Mouse (Mus musculus): ENCODE measurements around the gene Xlr4b. TPM values are rescaled to one million over a fixed set of nuclear protein-coding genes. Genes with fewer than 3 reads are reported as not detected.
A peak's percentile ranks its signal among the peaks of the same experiment; 100 is the strongest.
"Not testable (repeated sequence)": the region's sequence is repeated elsewhere in the genome, so short reads cannot be mapped to it uniquely, and the experiment has no call there.

Gene Xlr4b
- polyA plus RNA-seq, 1 experiment from 2014 or later = 0.50 TPM

DNA sequence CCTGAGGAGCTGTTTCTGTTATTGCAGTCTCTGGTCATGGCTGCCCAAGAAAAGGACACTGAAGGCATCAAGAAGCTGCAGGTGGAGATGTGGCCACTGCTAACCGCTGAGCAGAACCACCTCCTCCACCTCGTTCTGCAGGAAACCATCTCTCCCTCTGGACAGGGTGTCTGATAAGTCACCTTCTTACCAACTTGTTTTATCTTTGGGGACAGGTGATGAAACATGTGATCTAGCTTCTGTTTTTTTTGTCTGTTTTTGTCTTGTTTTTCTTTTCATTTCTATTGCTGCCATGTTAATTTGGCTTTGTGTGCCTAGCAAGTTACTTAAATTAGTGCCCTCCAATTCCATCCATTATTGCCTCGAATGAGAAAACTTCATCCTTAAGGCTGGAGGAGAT, 15.2 kb downstream of the Xlr4b start:
- Histone ChIP-seq H3K27me3 (replicated peaks; ENCODE audit: control insufficient read depth, insufficient read depth, low read length) (no peaks in the 10 kb centered on the region), H3K9ac (ENCODE audit: low read depth, low read length) (peak overlapping the region; percentile 62; the same call in 1 of the 2 replicates), H3K4me2 (replicated peaks; ENCODE audit: low read depth) (peak overlapping the region; percentile 77), H3K36me3 (ENCODE audit: control insufficient read depth, insufficient read depth) (no peaks in the 10 kb centered on the region), H3K27ac (ENCODE audit: low read depth, low read length) (no peak overlapping the region), H3K4me1 (replicated peaks; ENCODE audit: control insufficient read depth, insufficient read depth, low read length) (no peaks in the 10 kb centered on the region), H3K4me3 (ENCODE audit: low read depth, low read length) (peak overlapping the region; percentile 60), H3K9me3 (ENCODE audit: control insufficient read depth) (no peaks in the 10 kb centered on the region)
- ATAC-seq = no peak
- TF ChIP-seq CTCF (IDR thresholded peaks at IDR 0.05; ENCODE audit: low read depth) = no peak
- 28% methylated on average over 3 of the region's 3 CpGs for WGBS

DNA sequence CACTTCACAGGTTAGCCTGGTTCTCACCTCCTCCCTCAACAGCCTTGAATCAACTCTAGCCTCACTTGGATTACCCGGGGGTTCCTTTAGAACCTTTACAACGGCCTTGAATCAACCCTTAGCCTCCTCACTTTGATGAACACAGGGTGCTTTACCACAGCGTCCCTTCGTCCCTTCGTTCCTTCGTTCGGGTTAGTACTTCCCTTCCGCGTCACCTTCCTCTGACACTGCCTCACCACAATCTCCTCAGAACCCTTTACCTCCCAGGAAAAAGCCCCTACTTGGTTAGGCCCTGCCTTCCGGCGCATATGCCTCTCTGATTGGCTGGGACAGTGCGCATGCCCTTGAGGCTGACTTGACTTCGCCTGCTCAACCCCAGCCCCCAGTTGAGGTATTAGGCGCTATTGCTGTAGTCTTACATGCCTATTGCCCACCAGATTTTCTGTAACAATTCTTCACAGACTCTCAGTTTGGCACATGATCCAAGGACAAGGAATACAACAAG, 28.7 kb downstream of the Xlr4b start, which contains the start of gene Xlr4c:
Gene Xlr4c (minus strand): TSS at position 310 of the 505 bp plus-strand sequence.
- not testable (repeated sequence) for H3K36me3 ChIP-seq (ENCODE audit: control insufficient read depth, insufficient read depth); H3K4me2 ChIP-seq (replicated peaks; ENCODE audit: low read depth); ATAC-seq; H3K27ac ChIP-seq (ENCODE audit: low read depth, low read length); H3K4me1 ChIP-seq (replicated peaks; ENCODE audit: control insufficient read depth, insufficient read depth, low read length); H3K9me3 ChIP-seq (ENCODE audit: control insufficient read depth); H3K9ac ChIP-seq (ENCODE audit: low read depth, low read length); H3K4me3 ChIP-seq (ENCODE audit: low read depth, low read length); H3K27me3 ChIP-seq (replicated peaks; ENCODE audit: control insufficient read depth, insufficient read depth, low read length)
- WGBS = 84% methylated on average over 13 of the region's 14 CpGs

DNA sequence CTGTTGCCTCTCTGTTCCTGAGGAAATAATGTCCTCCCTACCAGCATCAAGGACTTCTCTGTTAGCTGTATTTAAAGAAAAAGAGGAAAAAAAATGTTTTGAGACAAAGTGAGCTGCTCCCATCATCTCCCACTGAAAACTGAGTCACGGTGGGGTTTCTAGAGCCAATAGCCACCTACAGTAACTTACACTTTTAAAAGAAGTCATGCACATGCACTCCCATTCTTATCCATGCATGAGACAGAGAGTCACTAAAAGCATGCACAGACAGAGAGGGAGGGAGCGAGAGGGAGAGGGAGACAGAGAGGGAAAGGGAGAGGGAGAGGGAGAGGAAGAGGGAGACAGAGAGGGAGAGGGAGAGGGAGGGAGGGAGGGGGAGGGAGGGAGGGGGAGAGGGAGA, 48.3 kb downstream of the Xlr4b start:
- ATAC-seq; H3K4me2 ChIP-seq (replicated peaks; ENCODE audit: low read depth); H3K4me1 ChIP-seq (replicated peaks; ENCODE audit: control insufficient read depth, insufficient read depth, low read length); H3K36me3 ChIP-seq (ENCODE audit: control insufficient read depth, insufficient read depth); H3K9ac ChIP-seq (ENCODE audit: low read depth, low read length); H3K27ac ChIP-seq (ENCODE audit: low read depth, low read length); H3K4me3 ChIP-seq (ENCODE audit: low read depth, low read length); H3K9me3 ChIP-seq (ENCODE audit: control insufficient read depth); H3K27me3 ChIP-seq (replicated peaks; ENCODE audit: control insufficient read depth, insufficient read depth, low read length): not testable (repeated sequence)
- WGBS = 78% methylated on average over 1 of the region's 2 CpGs

DNA sequence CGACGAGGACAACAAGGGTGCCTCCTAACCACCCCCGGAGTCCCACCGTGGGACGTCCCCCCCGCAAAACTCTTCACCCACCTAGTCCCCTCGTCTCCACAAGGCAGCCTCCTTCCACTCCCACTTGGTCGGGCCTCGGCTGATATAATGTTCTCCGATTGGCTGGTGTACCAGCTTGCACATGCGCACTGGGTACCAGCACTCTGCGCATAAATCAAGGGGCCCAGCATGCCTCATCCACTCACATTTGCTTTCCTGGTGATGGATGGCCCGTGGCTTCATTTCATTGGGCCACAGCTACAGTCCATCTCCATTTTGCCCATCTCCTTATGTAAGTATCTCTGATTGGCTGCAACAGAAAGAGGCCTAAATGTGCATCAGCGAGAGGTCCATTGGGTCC, 51.1 kb downstream of the Xlr4b start, which contains the start of gene Xlr3c:
Gene Xlr3c (minus strand): TSS at position 121 of the 400 bp plus-strand sequence.
- H3K27ac ChIP-seq (ENCODE audit: low read depth, low read length); H3K4me3 ChIP-seq (ENCODE audit: low read depth, low read length); ATAC-seq; H3K9me3 ChIP-seq (ENCODE audit: control insufficient read depth); H3K27me3 ChIP-seq (replicated peaks; ENCODE audit: control insufficient read depth, insufficient read depth, low read length); H3K36me3 ChIP-seq (ENCODE audit: control insufficient read depth, insufficient read depth); H3K4me1 ChIP-seq (replicated peaks; ENCODE audit: control insufficient read depth, insufficient read depth, low read length); H3K4me2 ChIP-seq (replicated peaks; ENCODE audit: low read depth); H3K9ac ChIP-seq (ENCODE audit: low read depth, low read length): not testable (repeated sequence)
- WGBS = 89% methylated on average over 14 of the region's 14 CpGs

Other genes starting within 250 kb of the Xlr4b start
- 1.6 and 1.7 TPM in 2 replicates for gene Zfp185, start 227.0 kb upstream of the Xlr4b start, polyA plus RNA-seq (2015; fragmentation: Nextera tagmentation; extraction: Ambion mirVana)
- gene Pnma5, start 177.2 kb upstream of the Xlr4b start, polyA plus RNA-seq (2015; fragmentation: Nextera tagmentation; extraction: Ambion mirVana) = not detected in 2 replicates
- gene Pnma3, start 149.5 kb upstream of the Xlr4b start, polyA plus RNA-seq (2015; fragmentation: Nextera tagmentation; extraction: Ambion mirVana) = 0.04 TPM in 1 of 2 replicates, not detected in the other
- gene Xlr4a, start 131.9 kb upstream of the Xlr4b start, polyA plus RNA-seq (2015; fragmentation: Nextera tagmentation; extraction: Ambion mirVana) = 1.9 and 4.1 TPM in 2 replicates
- gene Xlr3a, start 117.2 kb upstream of the Xlr4b start, polyA plus RNA-seq (2015; fragmentation: Nextera tagmentation; extraction: Ambion mirVana) = 2.8 and 6.3 TPM in 2 replicates
- 1.8 and 2.4 TPM in 2 replicates for gene Gm14685, start 97.3 kb upstream of the Xlr4b start, polyA plus RNA-seq (2015; fragmentation: Nextera tagmentation; extraction: Ambion mirVana)
- gene Xlr5b, start 65.5 kb upstream of the Xlr4b start, polyA plus RNA-seq (2015; fragmentation: Nextera tagmentation; extraction: Ambion mirVana) = 0.17 TPM in 1 of 2 replicates, not detected in the other
- 1.4 and 1.8 TPM in 2 replicates for gene DXBay18, start 64.9 kb upstream of the Xlr4b start, polyA plus RNA-seq (2015; fragmentation: Nextera tagmentation; extraction: Ambion mirVana)
- not detected in 2 replicates for gene Spin2d, start 37.3 kb upstream of the Xlr4b start, polyA plus RNA-seq (2015; fragmentation: Nextera tagmentation; extraction: Ambion mirVana)
- 0.91 and 2.6 TPM in 2 replicates for gene Xlr3b, start 22.1 kb upstream of the Xlr4b start, polyA plus RNA-seq (2015; fragmentation: Nextera tagmentation; extraction: Ambion mirVana)
- 21.8 and 24.2 TPM in 2 replicates for gene F8a, start 14.0 kb downstream of the Xlr4b start, polyA plus RNA-seq (2015; fragmentation: Nextera tagmentation; extraction: Ambion mirVana)
- gene Xlr4c, start 28.8 kb downstream of the Xlr4b start, polyA plus RNA-seq (2015; fragmentation: Nextera tagmentation; extraction: Ambion mirVana) = 0.40 and 0.63 TPM in 2 replicates
- gene Xlr3c, start 51.1 kb downstream of the Xlr4b start, polyA plus RNA-seq (2015; fragmentation: Nextera tagmentation; extraction: Ambion mirVana) = not detected in 2 replicates
- gene Xlr5a, start 78.6 kb downstream of the Xlr4b start, polyA plus RNA-seq (2015; fragmentation: Nextera tagmentation; extraction: Ambion mirVana) = 0.65 and 0.97 TPM in 2 replicates
- 0.54 and 0.59 TPM in 2 replicates for gene Xlr5c, start 78.6 kb downstream of the Xlr4b start, polyA plus RNA-seq (2015; fragmentation: Nextera tagmentation; extraction: Ambion mirVana)
- not detected in 2 replicates for gene Gm45015, start 122.5 kb downstream of the Xlr4b start, polyA plus RNA-seq (2015; fragmentation: Nextera tagmentation; extraction: Ambion mirVana)
- 2.2 and 2.3 TPM in 2 replicates for gene Zfp275, start 128.3 kb downstream of the Xlr4b start, polyA plus RNA-seq (2015; fragmentation: Nextera tagmentation; extraction: Ambion mirVana)
- not detected in 2 replicates for gene Gm18336, start 184.4 kb downstream of the Xlr4b start, polyA plus RNA-seq (2015; fragmentation: Nextera tagmentation; extraction: Ambion mirVana)
- gene Zfp92, start 196.8 kb downstream of the Xlr4b start, polyA plus RNA-seq (2015; fragmentation: Nextera tagmentation; extraction: Ambion mirVana) = 0.21 and 0.26 TPM in 2 replicates
- gene Trex2, start 221.0 kb downstream of the Xlr4b start, polyA plus RNA-seq (2015; fragmentation: Nextera tagmentation; extraction: Ambion mirVana) = not detected in 2 replicates
- 38.2 and 38.6 TPM in 2 replicates for gene Haus7, start 244.7 kb downstream of the Xlr4b start, polyA plus RNA-seq (2015; fragmentation: Nextera tagmentation; extraction: Ambion mirVana)

All from intestine, postnatal 0 days (tissue).